Mouse (Mus musculus): ENCODE measurements at regions not wholly inside any gene's neighbourhood (a gene's known extent, or its start where the extent isn't known, plus 50 kb on each side); places are given as distances from the start of the nearest gene placed in this dataset.

DNA sequence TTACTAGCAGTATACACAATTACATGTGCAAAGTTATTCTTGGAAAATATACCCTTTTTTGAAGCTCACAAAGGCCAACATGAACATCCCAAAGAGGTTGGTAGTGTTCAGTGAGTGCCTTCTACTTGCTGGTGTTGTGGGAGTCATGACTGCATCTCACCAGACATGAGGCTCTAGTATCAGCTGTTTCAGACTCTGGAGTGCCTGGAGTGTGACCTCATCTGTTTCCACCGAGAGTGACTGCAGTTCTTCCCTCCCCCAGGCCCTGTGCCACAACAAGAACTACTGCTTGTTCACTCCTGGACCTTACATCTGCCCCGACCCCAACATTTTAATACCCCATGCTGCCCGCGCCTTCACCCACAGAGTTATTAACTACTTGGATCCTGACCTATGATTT lies 128.5 kb upstream of the Trpc4 start:
- H3K4me1 ChIP-seq (ENCODE audit: control insufficient read depth in 1 of 2, insufficient read depth in 2 of 2) = peaks cover 0 to 17% of the 10 kb centered on the region in 2 experiments; a peak in 3 of 4 replicates
- no peak overlapping the region for H3K4me3 ChIP-seq (replicated peaks in 1 of 3; ENCODE audit: low read depth in 2 of 3, low read length in 2 of 3, poor library complexity in 1 of 3)
- TF ChIP-seq MAZ (IDR thresholded peaks at IDR 0.05; ENCODE audit: low read depth, low read length) (no peak), E2F4 (IDR thresholded peaks at IDR 0.05; ENCODE audit: insufficient replicate concordance, low read depth, low read length) (no peak), HCFC1 (IDR thresholded peaks at IDR 0.05; ENCODE audit: low read depth, low read length) (no peak), USF1 (IDR thresholded peaks at IDR 0.05; ENCODE audit: low read depth, low read length) (no peak), MEF2A (IDR thresholded peaks at IDR 0.05; ENCODE audit: borderline replicate concordance, low read depth, low read length) (no peak), ETS1 (conservative IDR thresholded peaks at IDR 0.05; ENCODE audit: low read depth, low read length) (peak; percentile 51; the same call in 1 of the 2 replicates), RAD21 (IDR thresholded peaks at IDR 0.05; ENCODE audit: low read depth, low read length) (no peak), SIN3A (IDR thresholded peaks at IDR 0.05; ENCODE audit: low read length) (no peak), IRF4 (IDR thresholded peaks at IDR 0.05; ENCODE audit: low read depth, low read length) (no peak), BHLHE40 (IDR thresholded peaks at IDR 0.05; ENCODE audit: low read depth, low read length) (0 out of 2 replicates have a peak, but pooled peaks have one; percentile 13)
- H3K27ac ChIP-seq (ENCODE audit: insufficient read depth, low read depth) = no peak overlapping the region
- in situ Hi-C loops (cut with MboI; ENCODE audit: low pct_ligation_motif_present, low pct_unique_long_range_greater_than_20kb, low sequenced_read_pairs) = no loop called here
- dilution Hi-C loops (cut with MboI; ENCODE audit: extremely low pct_ligation_motif_present, extremely low pct_unique_long_range_greater_than_20kb, low sequenced_read_pairs) = no loop called here
- H3K9ac ChIP-seq (ENCODE audit: insufficient read depth, low read depth) = no peak overlapping the region
- H3K4me2 ChIP-seq (ENCODE audit: insufficient read depth, low read depth, poor library complexity, severe bottlenecking) = no peak overlapping the region
- no peaks in the 10 kb centered on the region for H3K27me3 ChIP-seq (replicated peaks)
- no peaks in the 10 kb centered on the region for H3K36me3 ChIP-seq (replicated peaks in 1 of 2; ENCODE audit: control insufficient read depth in 1 of 2, insufficient read depth in 1 of 2, low read length in 1 of 2)
- peak; percentile 27 for DNase-seq (ENCODE audit: extremely low read depth)
- H3K9me3 ChIP-seq (replicated peaks; ENCODE audit: low read length) = no peaks in the 10 kb centered on the region
- H3K79me2 ChIP-seq (replicated peaks; ENCODE audit: control insufficient read depth, extremely low read depth, insufficient read depth, poor library complexity, severe bottlenecking) = no peaks in the 10 kb centered on the region

DNA sequence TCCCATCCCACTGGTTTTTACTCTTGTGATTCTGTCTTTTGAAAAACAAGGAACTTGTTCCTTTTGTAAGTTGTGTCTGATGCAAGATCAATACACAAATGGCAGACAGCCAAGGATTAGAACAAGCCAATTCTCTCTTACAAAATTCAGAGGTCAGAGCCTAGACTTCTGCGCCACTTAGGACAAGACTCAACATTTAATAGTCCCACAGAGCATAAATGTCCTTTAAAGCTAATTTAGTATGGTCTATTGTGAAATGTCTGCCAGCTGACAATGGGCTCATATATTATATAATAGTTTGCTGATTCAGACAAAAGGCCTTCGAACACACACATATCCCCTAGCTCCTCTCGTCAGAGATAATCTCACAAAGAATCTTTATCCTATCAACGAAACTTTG lies 135.6 kb upstream of the Trpc4 start:
- no peak for TF ChIP-seq EP300 (IDR thresholded peaks at IDR 0.05; ENCODE audit: low read length)
- no peak for TF ChIP-seq TCF12 (IDR thresholded peaks at IDR 0.05; ENCODE audit: low read depth, low read length)
- no peak for TF ChIP-seq HCFC1 (IDR thresholded peaks at IDR 0.05; ENCODE audit: low read depth, low read length)
- TF ChIP-seq CTCF (conservative IDR thresholded peaks at IDR 0.05 in 1 of 2, IDR thresholded peaks at IDR 0.05 in 1 of 2; ENCODE audit: low read depth in 2 of 2, low read length in 2 of 2) = no peak
- TF ChIP-seq SMC3 (IDR thresholded peaks at IDR 0.05; ENCODE audit: low read depth, low read length) = no peak
- no peak for TF ChIP-seq NRF1 (IDR thresholded peaks at IDR 0.05; ENCODE audit: low read depth, low read length)
- TF ChIP-seq CHD1 (IDR thresholded peaks at IDR 0.05; ENCODE audit: low read depth, low read length) = no peak
- no peak for TF ChIP-seq MAFK (IDR thresholded peaks at IDR 0.05; ENCODE audit: insufficient replicate concordance, low read length)
- TF ChIP-seq MEF2A (IDR thresholded peaks at IDR 0.05; ENCODE audit: borderline replicate concordance, low read depth, low read length) = no peak
- no peak for TF ChIP-seq JUN (IDR thresholded peaks at IDR 0.05; ENCODE audit: insufficient read depth, low read depth, low read length)
- no peak for TF ChIP-seq CHD2 (IDR thresholded peaks at IDR 0.05; ENCODE audit: low read length)
- TF ChIP-seq MAZ (IDR thresholded peaks at IDR 0.05; ENCODE audit: low read depth, low read length) = no peak
- no peak for TF ChIP-seq NELFE (IDR thresholded peaks at IDR 0.05; ENCODE audit: low read depth, low read length)
- TF ChIP-seq GABPA (IDR thresholded peaks at IDR 0.05; ENCODE audit: insufficient replicate concordance, low read depth, low read length) = no peak
- no peak for TF ChIP-seq TBP (conservative IDR thresholded peaks at IDR 0.05; ENCODE audit: low read depth, low read length)
- TF ChIP-seq RCOR1 (conservative IDR thresholded peaks at IDR 0.05; ENCODE audit: low read depth, low read length) = no peak
- TF ChIP-seq ZC3H11A (IDR thresholded peaks at IDR 0.05; ENCODE audit: low read depth, low read length) = no peak
- in situ Hi-C loops (cut with MboI; ENCODE audit: low pct_ligation_motif_present, low pct_unique_long_range_greater_than_20kb, low sequenced_read_pairs) (no loop called here), dilution Hi-C loops (cut with MboI; ENCODE audit: extremely low pct_ligation_motif_present, extremely low pct_unique_long_range_greater_than_20kb, low sequenced_read_pairs) (no loop called here)
- H3K36me3 ChIP-seq (replicated peaks in 1 of 2; ENCODE audit: control insufficient read depth in 1 of 2, insufficient read depth in 1 of 2, low read length in 1 of 2) = no peaks in the 10 kb centered on the region
- no peak overlapping the region for H3K9ac ChIP-seq (ENCODE audit: insufficient read depth, low read depth)
- H3K27me3 ChIP-seq (replicated peaks) = no peaks in the 10 kb centered on the region
- no peaks in the 10 kb centered on the region for H3K9me3 ChIP-seq (replicated peaks; ENCODE audit: low read length)
- peaks cover 0 to 12% of the 10 kb centered on the region in 2 experiments; a peak in 2 of 4 replicates for H3K4me1 ChIP-seq (ENCODE audit: control insufficient read depth in 1 of 2, insufficient read depth in 2 of 2)
- H3K4me3 ChIP-seq (replicated peaks in 1 of 3; ENCODE audit: low read depth in 2 of 3, low read length in 2 of 3, poor library complexity in 1 of 3) = no peak overlapping the region
- H3K4me2 ChIP-seq (ENCODE audit: insufficient read depth, low read depth, poor library complexity, severe bottlenecking) = no peak overlapping the region
- no peaks in the 10 kb centered on the region for H3K79me2 ChIP-seq (replicated peaks; ENCODE audit: control insufficient read depth, extremely low read depth, insufficient read depth, poor library complexity, severe bottlenecking)
- no peak for DNase-seq (ENCODE audit: extremely low read depth)
- no peak overlapping the region for H3K27ac ChIP-seq (ENCODE audit: insufficient read depth, low read depth)
